Mouse (Mus musculus): Measurements from ENCODE around the gene Mycn. TPM values are rescaled to one million over a fixed set of nuclear protein-coding genes. Genes with fewer than 3 reads are reported as not detected.

The Mycn gene
- polyA plus RNA-seq (2014; fragmentation: Illumina TruSeq; extraction: RNeasy Lipid Tissue Mini Kit (QIAGEN cat#74804); ENCODE audit: low read depth, low replicate concordance) = 3.3 TPM

GRCm38 (mm10) chr12:12941661-12942363 is at the start of gene Mycn:
Gene Mycn (minus strand): TSS chr12:12941914.

